Mouse (Mus musculus): Measurements from ENCODE around the gene Leap2. TPM values are rescaled to one million over a fixed set of nuclear protein-coding genes. Genes with fewer than 3 reads are reported as not detected.
"Not testable (repeated sequence)": the region's sequence is repeated elsewhere in the genome, so short reads cannot be mapped to it uniquely, and the experiment has no call there.

Gene Leap2
- polyA plus RNA-seq, 1 experiment: not detected

DNA sequence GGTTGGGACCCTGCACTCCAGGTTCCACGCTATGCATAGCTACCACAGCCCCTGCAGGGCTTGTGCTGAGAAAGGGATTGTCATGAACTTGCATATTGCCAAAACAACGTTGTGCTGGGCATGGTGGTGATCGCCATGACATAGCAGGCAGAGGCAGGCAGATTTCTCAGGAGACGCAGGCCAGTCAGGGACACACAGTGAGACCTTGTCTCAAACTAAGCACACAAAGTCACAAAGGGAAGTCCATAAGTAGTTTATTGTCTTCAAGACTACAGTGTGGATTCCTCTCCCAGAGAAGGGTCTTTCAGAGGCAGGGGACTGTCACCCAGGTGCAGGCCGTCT, 5.7 kb upstream of the Leap2 start:
- Histone ChIP-seq H3K4me1 (ENCODE audit: control insufficient read depth, insufficient read depth, insufficient read length, low read length) (peaks cover 7% of the 10 kb centered on the region), H3K4me3 (ENCODE audit: insufficient read depth, low read depth, low read length) (no peak overlapping the region), H3K27ac (replicated peaks; ENCODE audit: low read depth, low read length) (no peak overlapping the region)

GRCm38 (mm10) chr11:53427993-53428715, 5.2 kb upstream of the Leap2 start:
- H3K4me3 ChIP-seq (ENCODE audit: insufficient read depth, low read depth, low read length): no peak overlapping the region
- H3K27ac ChIP-seq (replicated peaks; ENCODE audit: low read depth, low read length): no peak overlapping the region
- H3K4me1 ChIP-seq (ENCODE audit: control insufficient read depth, insufficient read depth, insufficient read length, low read length): peaks cover 7% of the 10 kb centered on the region

DNA sequence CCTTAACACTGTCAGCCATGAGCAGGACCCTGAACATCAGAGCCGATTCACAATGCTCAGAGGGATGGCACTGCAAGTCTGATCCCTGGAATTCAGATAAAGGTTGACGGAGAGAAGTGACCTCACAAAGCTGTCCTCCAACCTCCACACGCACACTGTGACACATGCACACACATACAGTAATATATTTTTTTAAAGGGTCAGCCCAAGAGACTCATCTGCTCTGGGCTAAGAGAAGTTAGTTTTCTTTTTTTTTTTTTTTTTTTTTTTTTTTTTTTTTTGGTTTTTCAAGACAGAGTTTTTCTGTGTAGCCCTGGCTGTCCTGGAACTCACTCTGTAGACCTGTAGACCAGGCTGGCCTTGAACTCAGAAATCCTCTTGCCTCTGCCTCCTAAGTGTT, 3.9 kb upstream of the Leap2 start:
- not testable (repeated sequence) for H3K4me1 ChIP-seq (ENCODE audit: control insufficient read depth, insufficient read depth, insufficient read length, low read length); H3K27ac ChIP-seq (replicated peaks; ENCODE audit: low read depth, low read length); H3K4me3 ChIP-seq (ENCODE audit: insufficient read depth, low read depth, low read length)

DNA sequence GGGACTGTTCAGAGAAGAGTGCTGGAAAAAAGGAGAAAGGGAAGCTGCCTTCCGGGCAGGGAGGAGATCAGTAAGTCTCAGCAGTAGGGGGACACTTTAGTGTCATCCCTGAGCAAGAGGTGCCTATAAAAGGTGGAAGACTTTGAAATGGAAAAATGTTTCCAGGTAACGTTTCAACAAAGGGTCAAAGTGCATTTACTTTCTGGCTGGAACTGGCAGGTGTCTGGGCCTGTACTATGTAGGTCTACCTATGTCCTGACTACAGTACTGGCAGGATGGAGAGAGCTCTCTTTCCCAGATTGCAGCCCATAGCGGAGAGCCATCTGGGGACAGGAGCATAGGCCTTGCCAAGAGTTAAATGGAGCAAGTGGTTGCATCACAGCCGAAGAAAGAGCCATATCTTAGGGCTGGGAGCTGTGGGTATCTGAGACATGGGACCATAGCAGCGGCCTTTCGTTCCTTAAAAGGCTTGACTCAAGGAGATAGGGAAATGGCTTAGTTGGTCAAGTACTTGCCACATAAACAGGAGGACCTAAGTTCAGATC, 2.8 kb upstream of the Leap2 start:
- Histone ChIP-seq H3K4me3 (ENCODE audit: insufficient read depth, low read depth, low read length) (no peak overlapping the region), H3K4me1 (ENCODE audit: control insufficient read depth, insufficient read depth, insufficient read length, low read length) (peaks cover 7% of the 10 kb centered on the region), H3K27ac (replicated peaks; ENCODE audit: low read depth, low read length) (no peak overlapping the region)

GRCm38 (mm10) chr11:53425251-53425650, 2.3 kb upstream of the Leap2 start:
- peaks cover 7% of the 10 kb centered on the region for H3K4me1 ChIP-seq (ENCODE audit: control insufficient read depth, insufficient read depth, insufficient read length, low read length)
- H3K4me3 ChIP-seq (ENCODE audit: insufficient read depth, low read depth, low read length): no peak overlapping the region
- no peak overlapping the region for H3K27ac ChIP-seq (replicated peaks; ENCODE audit: low read depth, low read length)

GRCm38 (mm10) chr11:53424826-53425225, 1.9 kb upstream of the Leap2 start:
- Histone ChIP-seq H3K4me3 (ENCODE audit: insufficient read depth, low read depth, low read length) (no peak overlapping the region), H3K4me1 (ENCODE audit: control insufficient read depth, insufficient read depth, insufficient read length, low read length) (peaks cover 7% of the 10 kb centered on the region), H3K27ac (replicated peaks; ENCODE audit: low read depth, low read length) (no peak overlapping the region)

- Histone ChIP-seq H3K27ac (replicated peaks; ENCODE audit: low read depth, low read length) (no peak overlapping the region), H3K4me3 (ENCODE audit: insufficient read depth, low read depth, low read length) (no peak overlapping the region), H3K4me1 (ENCODE audit: control insufficient read depth, insufficient read depth, insufficient read length, low read length) (no peaks in the 10 kb centered on the region)
These were observed 4.9 kb downstream of the Leap2 start for GRCm38 (mm10) chr11:53418048-53418447.

DNA sequence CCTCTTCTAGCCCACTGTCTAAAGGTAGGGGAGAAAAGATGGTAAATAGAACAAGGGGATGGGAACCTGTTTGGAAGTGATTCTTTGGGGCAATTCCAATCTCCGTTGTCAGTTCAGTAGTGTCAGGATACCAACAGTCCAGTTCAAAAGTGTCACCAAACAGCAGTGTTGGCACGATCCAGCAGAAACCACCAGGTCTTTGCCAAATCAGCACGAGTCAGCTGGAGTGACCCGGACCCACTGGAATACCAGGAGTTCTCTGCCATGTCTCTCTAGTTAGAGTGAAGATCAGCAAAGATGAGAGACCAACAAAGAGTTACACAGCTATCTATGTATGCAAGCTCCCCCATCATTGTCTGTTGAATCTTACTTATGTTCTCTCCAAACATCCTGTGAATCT, 9.1 kb downstream of the Leap2 start:
- H3K27ac ChIP-seq (replicated peaks; ENCODE audit: low read depth, low read length): no peak overlapping the region
- H3K4me3 ChIP-seq (ENCODE audit: insufficient read depth, low read depth, low read length): no peak overlapping the region
- H3K4me1 ChIP-seq (ENCODE audit: control insufficient read depth, insufficient read depth, insufficient read length, low read length): no peaks in the 10 kb centered on the region

GRCm38 (mm10) chr11:53411738-53412137, 11.2 kb downstream of the Leap2 start:
- H3K4me1 ChIP-seq (ENCODE audit: control insufficient read depth, insufficient read depth, insufficient read length, low read length): no peaks in the 10 kb centered on the region
- no peak overlapping the region for H3K27ac ChIP-seq (replicated peaks; ENCODE audit: low read depth, low read length)

GRCm38 (mm10) chr11:53403638-53404037, 19.3 kb downstream of the Leap2 start:
- H3K27ac ChIP-seq (replicated peaks; ENCODE audit: low read depth, low read length): no peak overlapping the region
- no peak overlapping the region for H3K4me3 ChIP-seq (ENCODE audit: insufficient read depth, low read depth, low read length)
- no peaks in the 10 kb centered on the region for H3K4me1 ChIP-seq (ENCODE audit: control insufficient read depth, insufficient read depth, insufficient read length, low read length)

More at GRCm38 (mm10) chr11:53411738-53412137, 11.2 kb downstream of the Leap2 start:
- no peak overlapping the region for H3K4me3 ChIP-seq (ENCODE audit: insufficient read depth, low read depth, low read length)

DNA sequence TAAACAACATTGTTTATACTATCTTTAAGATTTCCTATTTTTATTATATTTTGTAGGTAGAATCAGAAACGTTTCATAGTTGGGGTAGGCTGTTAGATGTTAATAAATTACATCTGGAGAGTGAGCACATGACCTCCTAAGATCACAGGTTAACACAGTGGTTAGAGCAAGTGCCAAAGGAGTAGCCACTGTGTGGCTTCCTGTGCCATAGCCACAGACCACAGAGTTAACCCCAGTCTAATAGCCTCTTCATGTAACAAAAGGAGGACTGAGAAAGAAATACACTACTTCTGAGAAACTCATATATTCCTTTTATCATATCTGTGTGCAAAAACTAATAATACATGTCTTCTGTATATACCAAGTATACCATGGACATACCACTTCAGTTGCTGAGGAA, 29.1 kb downstream of the Leap2 start:
- Histone ChIP-seq H3K4me1 (ENCODE audit: control insufficient read depth, insufficient read depth, insufficient read length, low read length) (no peaks in the 10 kb centered on the region), H3K27ac (replicated peaks; ENCODE audit: low read depth, low read length) (no peak overlapping the region), H3K4me3 (ENCODE audit: insufficient read depth, low read depth, low read length) (no peak overlapping the region)

DNA sequence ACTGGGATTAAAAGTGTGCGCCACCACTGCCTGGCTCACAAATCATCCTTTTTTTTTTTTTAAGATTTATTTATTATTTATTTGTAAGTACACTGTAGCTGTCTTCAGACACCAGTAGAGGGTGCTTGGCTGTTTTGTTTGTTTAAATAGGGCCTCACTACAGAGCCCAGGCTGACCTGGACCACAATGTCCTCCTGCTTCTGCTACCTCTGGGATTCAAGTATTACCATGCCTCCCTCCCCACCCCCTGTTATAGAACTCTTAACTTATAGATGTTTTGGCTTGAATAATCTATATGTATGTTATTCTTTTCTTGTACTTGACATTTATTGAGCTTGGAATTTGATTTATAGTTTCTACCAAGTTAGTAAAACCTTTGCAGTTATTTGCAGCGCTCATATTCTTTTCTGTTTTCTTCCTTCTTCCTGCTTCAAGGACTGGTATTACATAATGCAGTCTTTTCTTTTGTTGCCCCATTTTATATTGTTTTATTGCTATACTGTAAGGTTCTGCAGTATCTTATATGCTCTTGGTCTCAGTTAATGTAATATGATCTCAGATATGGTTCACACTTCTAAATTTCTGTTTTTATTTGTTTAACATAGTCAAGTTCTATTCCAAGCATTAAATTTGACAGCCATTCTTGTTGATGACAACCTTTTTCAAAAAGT, 39.1 kb downstream of the Leap2 start:
- Histone ChIP-seq H3K27ac (replicated peaks; ENCODE audit: low read depth, low read length) (no peak overlapping the region), H3K4me3 (ENCODE audit: insufficient read depth, low read depth, low read length) (no peak overlapping the region), H3K4me1 (ENCODE audit: control insufficient read depth, insufficient read depth, insufficient read length, low read length) (no peaks in the 10 kb centered on the region)

GRCm38 (mm10) chr11:53378918-53379317, 44.1 kb downstream of the Leap2 start:
- Histone ChIP-seq H3K4me1 (ENCODE audit: control insufficient read depth, insufficient read depth, insufficient read length, low read length) (no peaks in the 10 kb centered on the region), H3K4me3 (ENCODE audit: insufficient read depth, low read depth, low read length) (no peak overlapping the region), H3K27ac (replicated peaks; ENCODE audit: low read depth, low read length) (no peak overlapping the region)
